Mouse (Mus musculus): ENCODE results near the gene Olfr24. TPM values are rescaled to one million over a fixed set of nuclear protein-coding genes. Genes with fewer than 3 reads are reported as not detected.

The Olfr24 gene
- polyA plus RNA-seq, 1 experiment from 2014 or later, result not detected

Other genes with a start within 250 kb of the Olfr24 start
- not detected in 2 replicates for gene Muc16, start 89.5 kb downstream of the Olfr24 start, polyA plus RNA-seq (2016; fragmentation: Nextera tagmentation; extraction: Ambion mirVana)
- gene Olfr828, start 55.5 kb upstream of the Olfr24 start, polyA plus RNA-seq (2016; fragmentation: Nextera tagmentation; extraction: Ambion mirVana), result not detected in 2 replicates
- not detected in 2 replicates for gene Olfr829, start 90.9 kb upstream of the Olfr24 start, polyA plus RNA-seq (2016; fragmentation: Nextera tagmentation; extraction: Ambion mirVana)
- gene Olfr830, start 110.7 kb upstream of the Olfr24 start, polyA plus RNA-seq (2016; fragmentation: Nextera tagmentation; extraction: Ambion mirVana), result not detected in 2 replicates
- not detected in 2 replicates for gene Olfr832, start 173.1 kb upstream of the Olfr24 start, polyA plus RNA-seq (2016; fragmentation: Nextera tagmentation; extraction: Ambion mirVana)
- not detected in 2 replicates for gene Olfr834, start 224.0 kb upstream of the Olfr24 start, polyA plus RNA-seq (2016; fragmentation: Nextera tagmentation; extraction: Ambion mirVana)